Mouse (Mus musculus): ENCODE data around the gene St3gal5. TPM values are rescaled to one million over a fixed set of nuclear protein-coding genes. Genes with fewer than 3 reads are reported as not detected.

Gene St3gal5
- polyA plus RNA-seq, 1 experiment from 2014 or later: 185 TPM

DNA sequence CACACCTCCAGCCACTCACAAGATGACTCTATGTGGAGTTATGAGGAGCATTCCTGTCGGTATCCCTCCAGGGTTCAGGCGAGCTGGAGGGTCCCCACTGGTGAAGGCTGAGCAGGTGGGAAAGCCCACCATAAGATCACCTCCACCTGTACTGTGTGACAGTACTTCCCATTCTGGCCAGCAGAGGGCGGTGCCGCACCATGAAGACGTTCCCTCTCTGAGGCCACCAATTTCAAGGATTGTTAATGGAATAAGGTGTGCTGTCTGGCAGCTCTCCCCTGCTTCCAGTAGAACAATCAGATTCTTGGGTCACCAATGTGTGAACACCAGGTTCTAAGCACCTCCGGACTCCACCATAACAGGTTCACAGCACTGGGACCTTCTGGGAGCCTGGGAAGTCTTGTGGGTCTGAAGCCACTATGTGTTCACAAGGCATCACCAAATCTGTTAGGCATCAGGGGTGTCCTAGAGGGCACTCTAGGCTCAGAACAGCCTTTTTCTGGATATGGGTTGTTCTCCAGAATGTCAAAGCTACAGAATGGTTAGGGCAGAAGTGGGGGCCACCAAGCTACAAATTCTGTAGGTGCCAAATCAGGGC, 88.6 kb downstream of the St3gal5 start:
- no peaks in the 10 kb centered on the region for H3K9me3 ChIP-seq (replicated peaks)
- no peak for ATAC-seq (ENCODE audit: insufficient read depth)
- H3K4me3 ChIP-seq (replicated peaks): no peak overlapping the region
- H3K4me2 ChIP-seq: no peak overlapping the region
- no peak overlapping the region for H3K9ac ChIP-seq
- H3K4me1 ChIP-seq (replicated peaks): 0 out of 2 replicates have a peak, but pooled peaks cover 5% of the 10 kb centered on the region
- H3K27me3 ChIP-seq: peaks cover 58% of the 10 kb centered on the region
- no peak overlapping the region for H3K27ac ChIP-seq (replicated peaks)
- no peaks in the 10 kb centered on the region for H3K36me3 ChIP-seq (replicated peaks)
- 2% methylated on average over 6 of the region's 6 CpGs for WGBS (ENCODE audit: insufficient replicate concordance)

DNA sequence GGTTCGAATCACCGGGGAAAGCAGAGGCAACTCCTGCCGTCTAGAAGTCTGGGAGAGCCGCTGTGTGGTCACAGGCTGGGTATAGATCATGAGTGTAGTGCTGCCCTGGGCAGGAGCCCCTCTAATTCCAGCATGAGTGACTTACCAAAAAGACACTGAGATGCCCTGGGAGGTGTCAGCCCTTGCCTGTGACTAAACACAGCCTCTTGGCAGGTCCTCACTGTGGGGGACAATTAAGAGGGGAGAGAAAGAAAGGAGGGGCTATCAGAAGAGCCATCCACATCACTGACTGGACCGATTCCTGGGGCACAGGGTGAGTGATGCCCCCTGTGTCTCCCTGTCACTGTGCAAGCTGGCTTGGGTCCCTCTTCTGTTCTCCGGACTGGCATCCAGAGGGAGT, 89.4 kb downstream of the St3gal5 start:
- no peak for ATAC-seq (ENCODE audit: insufficient read depth)
- no peaks in the 10 kb centered on the region for H3K36me3 ChIP-seq (replicated peaks)
- WGBS (ENCODE audit: insufficient replicate concordance): 60% methylated on average over 6 of the region's 6 CpGs
- H3K9ac ChIP-seq: no peak overlapping the region
- no peak overlapping the region for H3K4me2 ChIP-seq
- H3K9me3 ChIP-seq (replicated peaks): no peaks in the 10 kb centered on the region
- peaks cover 66% of the 10 kb centered on the region for H3K27me3 ChIP-seq
- H3K27ac ChIP-seq (replicated peaks): no peak overlapping the region
- H3K4me3 ChIP-seq (replicated peaks): no peak overlapping the region
- 0 out of 2 replicates have a peak, but pooled peaks cover 5% of the 10 kb centered on the region for H3K4me1 ChIP-seq (replicated peaks)

- no peak for ATAC-seq (ENCODE audit: insufficient read depth)
- Histone ChIP-seq H3K9ac (no peak overlapping the region), H3K4me3 (replicated peaks) (no peak overlapping the region), H3K27ac (replicated peaks) (no peak overlapping the region), H3K9me3 (replicated peaks) (no peaks in the 10 kb centered on the region), H3K36me3 (replicated peaks) (no peaks in the 10 kb centered on the region), H3K4me2 (peak overlapping the region; percentile 13; the same call in 1 of the 2 replicates), H3K27me3 (peaks cover 80% of the 10 kb centered on the region), H3K4me1 (replicated peaks) (0 out of 2 replicates have a peak, but pooled peaks cover 5% of the 10 kb centered on the region)
- 9% methylated on average over 29 of the region's 29 CpGs for WGBS (ENCODE audit: insufficient replicate concordance)
These were observed 91.9 kb downstream of the St3gal5 start for GRCm38 (mm10) chr6:72189061-72189863.

DNA sequence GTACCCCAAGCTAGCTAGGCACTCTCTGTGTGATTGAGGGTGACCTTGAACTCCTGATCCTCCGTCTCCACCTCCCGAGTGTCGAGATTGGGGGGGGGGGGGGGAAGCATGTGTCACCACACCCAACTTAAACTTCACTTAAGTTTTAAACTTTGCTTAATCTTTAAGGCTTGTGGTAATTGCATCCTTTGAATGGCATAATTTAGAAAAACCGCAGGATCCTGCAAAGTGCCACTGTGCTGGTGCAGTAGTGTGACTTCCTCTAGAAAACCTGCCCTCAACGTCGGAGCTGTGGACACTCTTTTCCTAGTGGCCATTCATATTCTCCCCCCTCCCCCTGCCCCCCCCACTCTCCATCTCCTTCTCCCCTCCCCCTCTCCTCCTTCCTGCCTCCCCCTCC, 92.7 kb downstream of the St3gal5 start:
- H3K9ac ChIP-seq: no peak overlapping the region

GRCm38 (mm10) chr6:72190577-72190976, 93.2 kb downstream of the St3gal5 start:
- H3K9ac ChIP-seq: no peak overlapping the region
- H3K27me3 ChIP-seq: peaks cover 76% of the 10 kb centered on the region
- no peaks in the 10 kb centered on the region for H3K36me3 ChIP-seq (replicated peaks)
- H3K4me1 ChIP-seq (replicated peaks): 0 out of 2 replicates have a peak, but pooled peaks cover 5% of the 10 kb centered on the region
- no peak for ATAC-seq (ENCODE audit: insufficient read depth)
- H3K4me2 ChIP-seq: no peak overlapping the region
- WGBS (ENCODE audit: insufficient replicate concordance): 44% methylated on average over 5 of the region's 5 CpGs
- H3K4me3 ChIP-seq (replicated peaks): no peak overlapping the region
- no peak overlapping the region for H3K27ac ChIP-seq (replicated peaks)
- H3K9me3 ChIP-seq (replicated peaks): no peaks in the 10 kb centered on the region

More for the DNA sequence above, 92.7 kb downstream of the St3gal5 start:
- no peak overlapping the region for H3K4me3 ChIP-seq (replicated peaks)
- 12% methylated on average over 6 of the region's 6 CpGs for WGBS (ENCODE audit: insufficient replicate concordance)
- H3K9me3 ChIP-seq (replicated peaks): no peaks in the 10 kb centered on the region
- no peak for ATAC-seq (ENCODE audit: insufficient read depth)
- no peaks in the 10 kb centered on the region for H3K36me3 ChIP-seq (replicated peaks)
- H3K27ac ChIP-seq (replicated peaks): no peak overlapping the region
- peaks cover 74% of the 10 kb centered on the region for H3K27me3 ChIP-seq
- H3K4me2 ChIP-seq: no peak overlapping the region
- 0 out of 2 replicates have a peak, but pooled peaks cover 5% of the 10 kb centered on the region for H3K4me1 ChIP-seq (replicated peaks)

- ATAC-seq (ENCODE audit: insufficient read depth): no peak
- H3K4me3 ChIP-seq (replicated peaks): no peak overlapping the region
- 53% methylated on average over 3 of the region's 3 CpGs for WGBS (ENCODE audit: insufficient replicate concordance)
These were observed 99.3 kb downstream of the St3gal5 start for GRCm38 (mm10) chr6:72196660-72197059.

GRCm38 (mm10) chr6:72197515-72197914, 100.1 kb downstream of the St3gal5 start:
- Histone ChIP-seq H3K36me3 (replicated peaks) (no peaks in the 10 kb centered on the region), H3K4me1 (replicated peaks) (no peaks in the 10 kb centered on the region), H3K27ac (replicated peaks) (no peak overlapping the region), H3K4me2 (no peak overlapping the region), H3K27me3 (peaks cover 13% of the 10 kb centered on the region), H3K9me3 (replicated peaks) (no peaks in the 10 kb centered on the region), H3K4me3 (replicated peaks) (no peak overlapping the region), H3K9ac (no peak overlapping the region)
- no peak for ATAC-seq (ENCODE audit: insufficient read depth)

More at GRCm38 (mm10) chr6:72196660-72197059, 99.3 kb downstream of the St3gal5 start:
- Histone ChIP-seq H3K9ac (no peak overlapping the region), H3K27me3 (peaks cover 18% of the 10 kb centered on the region), H3K4me2 (no peak overlapping the region), H3K27ac (replicated peaks) (no peak overlapping the region), H3K36me3 (replicated peaks) (no peaks in the 10 kb centered on the region), H3K4me1 (replicated peaks) (no peaks in the 10 kb centered on the region), H3K9me3 (replicated peaks) (no peaks in the 10 kb centered on the region)

DNA sequence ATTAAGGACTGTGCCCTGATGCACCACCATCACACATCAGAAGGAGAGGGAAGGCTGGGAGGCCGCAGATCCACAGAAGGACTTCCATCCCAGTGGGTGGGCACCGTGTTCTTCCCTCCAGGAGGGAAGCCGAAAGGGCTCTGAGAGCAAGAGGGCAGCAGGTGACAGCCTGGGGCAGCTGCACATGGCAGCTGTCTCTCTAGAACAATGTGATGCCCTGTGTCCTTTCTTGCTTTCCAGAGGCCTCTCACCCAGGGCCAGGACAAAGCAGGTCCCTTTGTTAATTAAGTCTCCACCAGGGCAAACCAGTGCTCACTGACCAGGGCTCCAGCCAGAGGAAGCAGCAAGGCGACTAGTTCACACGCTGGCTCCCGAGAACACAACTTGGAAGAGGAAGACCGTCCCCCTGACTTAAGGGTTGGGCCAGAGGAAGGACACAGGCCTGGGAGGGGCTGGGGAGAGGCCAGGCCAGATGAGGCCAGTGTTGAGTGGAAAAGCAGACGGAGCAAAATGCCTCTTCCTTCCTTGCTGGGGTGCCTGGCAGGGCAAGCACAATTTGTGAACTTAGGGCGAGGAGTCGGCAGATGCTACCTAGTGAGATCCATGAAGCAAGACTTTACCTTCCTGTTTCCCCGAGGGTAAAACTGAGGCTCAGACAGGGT, 103.3 kb downstream of the St3gal5 start:
- Histone ChIP-seq H3K9ac (no peak overlapping the region), H3K27ac (replicated peaks) (no peak overlapping the region), H3K9me3 (replicated peaks) (no peaks in the 10 kb centered on the region), H3K4me2 (no peak overlapping the region), H3K4me1 (replicated peaks) (no peaks in the 10 kb centered on the region), H3K36me3 (replicated peaks) (no peaks in the 10 kb centered on the region), H3K4me3 (replicated peaks) (no peak overlapping the region), H3K27me3 (no peaks in the 10 kb centered on the region)
- 0 out of 2 replicates have a peak, but pooled peaks have one; percentile 31 for ATAC-seq (ENCODE audit: insufficient read depth)
- 51% methylated on average over 11 of the region's 11 CpGs for whole genome bisulfite sequencing (ENCODE audit: insufficient replicate concordance)

- WGBS (ENCODE audit: insufficient replicate concordance): 62% methylated on average over 5 of the region's 5 CpGs
- Histone ChIP-seq H3K9ac (no peak overlapping the region), H3K4me1 (replicated peaks) (no peaks in the 10 kb centered on the region), H3K27ac (replicated peaks) (no peak overlapping the region), H3K4me2 (no peak overlapping the region), H3K27me3 (no peaks in the 10 kb centered on the region), H3K9me3 (replicated peaks) (no peaks in the 10 kb centered on the region), H3K36me3 (replicated peaks) (no peaks in the 10 kb centered on the region), H3K4me3 (replicated peaks) (no peak overlapping the region)
- no peak for ATAC-seq (ENCODE audit: insufficient read depth)
These were observed 105.3 kb downstream of the St3gal5 start for GRCm38 (mm10) chr6:72202732-72203131.

DNA sequence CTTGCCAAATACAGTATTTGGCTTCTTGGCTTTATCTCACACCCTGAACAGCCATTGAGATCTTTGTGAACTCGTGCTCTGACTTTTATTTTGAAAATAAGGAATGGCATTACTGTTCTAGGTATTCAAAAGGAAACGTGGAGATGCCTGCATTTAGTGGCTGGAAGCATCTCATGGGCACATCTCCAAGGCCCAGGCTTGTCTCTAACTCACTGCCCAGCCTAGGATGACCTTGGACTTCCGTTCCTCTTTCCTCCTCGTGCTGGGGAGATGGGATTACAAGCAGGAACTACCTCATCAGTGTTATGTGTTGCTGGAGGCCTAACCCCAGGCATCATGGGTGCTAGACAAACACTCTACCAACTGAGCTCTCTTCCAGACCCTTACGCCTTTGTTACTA, 105.9 kb downstream of the St3gal5 start:
- no peak overlapping the region for H3K4me2 ChIP-seq
- H3K36me3 ChIP-seq (replicated peaks): no peaks in the 10 kb centered on the region
- 41% methylated on average over 5 of the region's 5 CpGs for WGBS (ENCODE audit: insufficient replicate concordance)
- no peak overlapping the region for H3K27ac ChIP-seq (replicated peaks)
- no peaks in the 10 kb centered on the region for H3K27me3 ChIP-seq
- ATAC-seq (ENCODE audit: insufficient read depth): no peak
- no peak overlapping the region for H3K9ac ChIP-seq
- H3K4me3 ChIP-seq (replicated peaks): no peak overlapping the region
- H3K4me1 ChIP-seq (replicated peaks): no peaks in the 10 kb centered on the region
- H3K9me3 ChIP-seq (replicated peaks): no peaks in the 10 kb centered on the region

Measured in liver, embryonic 15.5 days (tissue).